Mouse (Mus musculus) lung, postnatal 0 days (tissue): ENCODE measurements around the gene Sarnp. TPM values are rescaled to one million over a fixed set of nuclear protein-coding genes. Genes with fewer than 3 reads are reported as not detected.
A peak's percentile ranks its signal among the peaks of the same experiment; 100 is the strongest.

Experiments used
- ATAC-seq: fragments of 200-750 bp; cut with Nextera tagmentation; 2 replicates; pipeline ENCODE4 v1.8.0; 2017; ENCODE audit warnings: moderate library complexity
- DNase-seq: peaks from one replicate; pipeline ENCODE4 v3.0.0-alpha.2; 2016; ENCODE audit warnings: low spot score
- H3K27ac ChIP-seq: fragments of 300-500 bp; sonication (generic); 2 replicates; pipeline ENCODE4 v1.5.1; 2014; ENCODE audit warnings: antibody characterized with exemption, mild to moderate bottlenecking, low read length, mixed read lengths
- H3K27me3 ChIP-seq: fragments of 300-500 bp; sonication (generic); replicated peaks from 2 replicates; pipeline ENCODE4 v1.6.1; 2014; ENCODE audit warnings: low read length, mixed read lengths; ENCODE audit not compliant: insufficient read depth
- H3K36me3 ChIP-seq: fragments of 300-500 bp; sonication (generic); 2 replicates; pipeline ENCODE4 v1.6.1; 2014; ENCODE audit warnings: low read length, mixed read lengths; ENCODE audit not compliant: insufficient read depth
- H3K4me1 ChIP-seq: fragments of 300-500 bp; sonication (generic); 2 replicates; pipeline ENCODE4 v1.6.1; 2014; ENCODE audit warnings: antibody characterized with exemption, low read depth, low read length, mixed read lengths; ENCODE audit not compliant: insufficient read depth
- H3K4me2 ChIP-seq: fragments of 300-500 bp; sonication (generic); replicated peaks from 2 replicates; pipeline ENCODE4 v1.6.1; 2014; ENCODE audit warnings: low read depth, mild to moderate bottlenecking, low read length, moderate library complexity, mixed read lengths
- H3K4me3 ChIP-seq: fragments of 300-500 bp; sonication (generic); 2 replicates; pipeline ENCODE4 v1.5.1; 2014; ENCODE audit warnings: low read depth, low read length
- H3K9ac ChIP-seq: fragments of 300-500 bp; sonication (generic); replicated peaks from 2 replicates; pipeline ENCODE4 v1.6.1; 2014; ENCODE audit warnings: low read depth, mild to moderate bottlenecking
- H3K9me3 ChIP-seq: fragments of 300-500 bp; sonication (generic); 2 replicates; pipeline ENCODE4 v1.6.1; 2016; ENCODE audit warnings: low read length, mixed read lengths
- CTCF ChIP-seq: IDR thresholded peaks from 2 replicates; pipeline ENCODE4 v1.5.1; 2016; ENCODE audit warnings: antibody characterized with exemption, mild to moderate bottlenecking
- EP300 ChIP-seq: IDR thresholded peaks from 2 replicates; pipeline ENCODE4 v1.6.1; 2016; ENCODE audit warnings: antibody characterized with exemption, mild to moderate bottlenecking, control low read depth
- WGBS: fragments of 180-500 bp; shearing (Covaris S2); extraction: QIAGEN DNeasy Blood & Tissue Kit; methylation state at CpG from one replicate; pipeline ENCODE4 v1.1.7; 2014; 5-methylcytosine and 5-hydroxymethylcytosine counted together
- polyA plus RNA-seq: library from polyadenylated mRNA; unstranded; fragments of >200 nt; fragmentation: Nextera tagmentation; extraction: Ambion mirVana; gene quantifications from 2 replicates; pipeline ENCODE4 v1.2.1, GENCODE M21; 2015

Sarnp gene
- polyA plus RNA-seq, 1 experiment from 2014 or later = 113 TPM

GRCm38 (mm10) chr10:128919966-128920365 is 102.8 kb downstream of the Sarnp start:
- Histone ChIP-seq H3K4me2 (no peak overlapping the region), H3K27ac (no peak overlapping the region), H3K36me3 (peaks cover 15% of the 10 kb centered on the region), H3K4me1 (peaks cover 18% of the 10 kb centered on the region; the same call in 1 of the 2 replicates), H3K27me3 (no peaks in the 10 kb centered on the region), H3K9me3 (no peaks in the 10 kb centered on the region), H3K4me3 (no peak overlapping the region), H3K9ac (no peak overlapping the region)
- TF ChIP-seq CTCF (no peak), EP300 (no peak)
- DNase-seq = no peak
- WGBS = 73% methylated on average over 7 of the region's 7 CpGs
- no peak for ATAC-seq

GRCm38 (mm10) chr10:128920736-128921161 is 103.6 kb downstream of the Sarnp start:
- no peaks in the 10 kb centered on the region for H3K27me3 ChIP-seq
- no peak overlapping the region for H3K4me3 ChIP-seq
- no peaks in the 10 kb centered on the region for H3K9me3 ChIP-seq
- peaks cover 18% of the 10 kb centered on the region; the same call in 1 of the 2 replicates for H3K4me1 ChIP-seq
- peaks cover 15% of the 10 kb centered on the region for H3K36me3 ChIP-seq
- H3K4me2 ChIP-seq = no peak overlapping the region
- H3K9ac ChIP-seq = no peak overlapping the region
- ATAC-seq = no peak
- TF ChIP-seq EP300 (no peak), CTCF (no peak)
- peak; percentile 35 for DNase-seq
- WGBS = 53% methylated on average over 3 of the region's 3 CpGs
- H3K27ac ChIP-seq = no peak overlapping the region; the same call in 1 of the 2 replicates

GRCm38 (mm10) chr10:128921251-128921650 is 104.1 kb downstream of the Sarnp start:
- Histone ChIP-seq H3K27ac (peak overlapping the region; percentile 38; the same call in 1 of the 2 replicates), H3K4me1 (peaks cover 18% of the 10 kb centered on the region; the same call in 1 of the 2 replicates), H3K36me3 (peaks cover 14% of the 10 kb centered on the region), H3K4me2 (no peak overlapping the region), H3K9ac (no peak overlapping the region), H3K27me3 (no peaks in the 10 kb centered on the region), H3K4me3 (no peak overlapping the region), H3K9me3 (no peaks in the 10 kb centered on the region)
- 27% methylated on average over 1 of the region's 1 CpGs for WGBS
- ATAC-seq = no peak
- TF ChIP-seq CTCF = no peak
- no peak for TF ChIP-seq EP300
- no peak for DNase-seq

- Histone ChIP-seq H3K27ac (peak overlapping the region; percentile 92), H3K36me3 (peaks cover 10% of the 10 kb centered on the region), H3K27me3 (no peaks in the 10 kb centered on the region), H3K9ac (no peak overlapping the region), H3K4me1 (peaks cover 18% of the 10 kb centered on the region; the same call in 1 of the 2 replicates), H3K4me3 (peak overlapping the region; percentile 62), H3K9me3 (no peaks in the 10 kb centered on the region), H3K4me2 (peak overlapping the region; percentile 67)
- 63% methylated on average over 16 of the region's 16 CpGs for WGBS
- DNase-seq = peak; percentile 33
- TF ChIP-seq CTCF (no peak), EP300 (no peak)
- no peak for ATAC-seq
Measured at GRCm38 (mm10) chr10:128921883-128922821, 105.0 kb downstream of the Sarnp start.

GRCm38 (mm10) chr10:128922822-128923012 is 105.6 kb downstream of the Sarnp start, which contains the start of gene Rdh5:
Gene Rdh5 (minus strand): TSS chr10:128922888.
- Histone ChIP-seq H3K36me3 (peaks cover 6% of the 10 kb centered on the region), H3K27me3 (no peaks in the 10 kb centered on the region), H3K9me3 (no peaks in the 10 kb centered on the region), H3K4me3 (peak within 1 kb of the TSS; percentile 62), H3K4me1 (peaks cover 18% of the 10 kb centered on the region; the same call in 1 of the 2 replicates), H3K27ac (peak within 1 kb of the TSS; percentile 92), H3K9ac (peak within 1 kb of the TSS; percentile 65), H3K4me2 (peak within 1 kb of the TSS; percentile 67)
- WGBS = 11% methylated on average over 1 of the region's 1 CpGs
- TF ChIP-seq EP300 = no peak
- TF ChIP-seq CTCF = no peak
- DNase-seq (no peak), ATAC-seq (no peak)

GRCm38 (mm10) chr10:128923013-128923691 is 106.0 kb downstream of the Sarnp start:
- DNase-seq = peak; percentile 96
- H3K4me3 ChIP-seq = peak overlapping the region; percentile 62
- ATAC-seq = peak; percentile 97
- no peaks in the 10 kb centered on the region for H3K27me3 ChIP-seq
- peak overlapping the region; percentile 67 for H3K4me2 ChIP-seq
- WGBS = 1% methylated on average over 40 of the region's 42 CpGs
- H3K27ac ChIP-seq = peak overlapping the region; percentile 92
- no peaks in the 10 kb centered on the region for H3K9me3 ChIP-seq
- peaks cover 3% of the 10 kb centered on the region; the same call in 1 of the 2 replicates for H3K36me3 ChIP-seq
- peak overlapping the region; percentile 65 for H3K9ac ChIP-seq
- H3K4me1 ChIP-seq = peaks cover 18% of the 10 kb centered on the region; the same call in 1 of the 2 replicates
- TF ChIP-seq CTCF = peak; percentile 65
- peak; percentile 66; the same call in 1 of the 2 replicates for TF ChIP-seq EP300
